Mouse (Mus musculus) MEL (cell line): ENCODE results near the gene Endov. TPM values are rescaled to one million over a fixed set of nuclear protein-coding genes. Genes with fewer than 3 reads are reported as not detected.

Source experiments
- DNase-seq: peaks from one replicate; pipeline ENCODE4 v3.0.0; 2011; ENCODE audit warnings: low read depth, low spot score
- H3K27ac ChIP-seq: 2 replicates; pipeline ENCODE4 v1.5.1; 2012; ENCODE audit warnings: low read depth, mild to moderate bottlenecking, control low read depth, low read length, moderate library complexity; ENCODE audit not compliant: control insufficient read depth
- H3K27me3 ChIP-seq, 2 experiments: fragments of 150-350 bp in 1 of 2; sonication (generic) in 1 of 2; 2 replicates each; pipeline ENCODE4 v1.6.1; 2012; ENCODE audit warnings: low read length in 2 of 2, mild to moderate bottlenecking in 2 of 2, improper control_type of control experiment in 1 of 2, moderate library complexity in 1 of 2; ENCODE audit not compliant: insufficient read depth in 2 of 2, control insufficient read depth in 1 of 2
- H3K36me3 ChIP-seq, 2 experiments: 2 replicates each; pipeline ENCODE4 v1.6.1; 2012 to 2014; ENCODE audit warnings: low read length in 2 of 2, improper control_type of control experiment in 1 of 2, inconsistent platforms in 1 of 2, mild to moderate bottlenecking in 1 of 2; ENCODE audit not compliant: insufficient read depth in 2 of 2, control insufficient read depth in 1 of 2
- H3K4me1 ChIP-seq, 2 experiments: fragments of 150-350 bp in 1 of 2; sonication (generic) in 1 of 2; 2 replicates each; pipeline ENCODE4 v1.6.1; 2012; ENCODE audit warnings: low read length in 2 of 2, improper control_type of control experiment in 1 of 2, mild to moderate bottlenecking in 1 of 2; ENCODE audit not compliant: insufficient read depth in 2 of 2, control insufficient read depth in 1 of 2
- H3K4me3 ChIP-seq, 2 experiments: fragments of 150-350 bp in 1 of 2; sonication (generic) in 1 of 2; 2 replicates each; pipeline ENCODE4 v1.5.1; 2012; ENCODE audit warnings: low read depth in 2 of 2, low read length in 2 of 2, mild to moderate bottlenecking in 2 of 2, moderate library complexity in 2 of 2, control low read depth in 1 of 2, improper control_type of control experiment in 1 of 2; ENCODE audit not compliant: control insufficient read depth in 1 of 2, insufficient read depth in 1 of 2
- H3K79me2 ChIP-seq: 2 replicates; pipeline ENCODE4 v1.6.1; 2012; ENCODE audit warnings: mild to moderate bottlenecking, low read length, moderate library complexity; ENCODE audit not compliant: control insufficient read depth, poor library complexity, insufficient read depth
- H3K9ac ChIP-seq: 2 replicates; pipeline ENCODE4 v1.6.1; 2012; ENCODE audit warnings: low read depth, mild to moderate bottlenecking, control low read depth, low read length, moderate library complexity; ENCODE audit not compliant: control insufficient read depth, poor library complexity, severe bottlenecking
- H3K9me3 ChIP-seq: fragments of 150-350 bp; sonication (generic); replicated peaks from 2 replicates; pipeline ENCODE4 v1.6.1; 2012; ENCODE audit warnings: mild to moderate bottlenecking, low read length, improper control_type of control experiment, moderate library complexity; ENCODE audit not compliant: insufficient read depth
- CHD2 ChIP-seq: IDR thresholded peaks from 2 replicates; pipeline ENCODE4 v1.6.1; 2011; ENCODE audit warnings: low read length, improper control_type of control experiment
- CTCF ChIP-seq, 3 experiments: IDR thresholded peaks in 2 of 3; conservative IDR thresholded peaks in 1 of 3; 2 replicates each; pipeline ENCODE4 v1.5.1; 2011 to 2012; ENCODE audit warnings: low read length in 3 of 3, low read depth in 2 of 3, mild to moderate bottlenecking in 2 of 3, improper control_type of control experiment in 1 of 3, inconsistent platforms in 1 of 3, mixed read lengths in 1 of 3, moderate library complexity in 1 of 3; ENCODE audit not compliant: control insufficient read depth in 1 of 3, insufficient read depth in 1 of 3, poor library complexity in 1 of 3, severe bottlenecking in 1 of 3
- E2F4 ChIP-seq: IDR thresholded peaks from 2 replicates; pipeline ENCODE4 v1.6.1; 2011; ENCODE audit warnings: low read depth, low read length, improper control_type of control experiment, borderline replicate concordance
- ELF1 ChIP-seq: IDR thresholded peaks from 2 replicates; pipeline ENCODE4 v1.6.1; 2014; ENCODE audit warnings: low read depth, mild to moderate bottlenecking, inconsistent platforms, low read length, improper control_type of control experiment, moderate library complexity
- JUND ChIP-seq: IDR thresholded peaks from 2 replicates; pipeline ENCODE4 v1.6.1; 2011; ENCODE audit warnings: low read depth, mild to moderate bottlenecking, improper control_type of control experiment, low read length
- KAT2A ChIP-seq: conservative IDR thresholded peaks from 2 replicates; pipeline ENCODE4 v1.6.1; 2012; ENCODE audit warnings: low read depth, low read length, improper control_type of control experiment, inconsistent platforms
- MAFK ChIP-seq: IDR thresholded peaks from 2 replicates; pipeline ENCODE4 v1.6.1; 2011; ENCODE audit warnings: low read depth, mild to moderate bottlenecking, low read length, improper control_type of control experiment, borderline replicate concordance
- MAX ChIP-seq: IDR thresholded peaks from 2 replicates; pipeline ENCODE4 v1.6.1; 2011; ENCODE audit warnings: low read length, improper control_type of control experiment
- MEF2A ChIP-seq: IDR thresholded peaks from 2 replicates; pipeline ENCODE4 v1.6.1; 2014; ENCODE audit warnings: low read depth, mild to moderate bottlenecking, inconsistent platforms, low read length, improper control_type of control experiment; ENCODE audit not compliant: poor library complexity, insufficient replicate concordance, severe bottlenecking; ENCODE audit errors: extremely low read depth
- MXI1 ChIP-seq: IDR thresholded peaks from 2 replicates; pipeline ENCODE4 v1.6.1; 2011; ENCODE audit warnings: mild to moderate bottlenecking, low read depth, low read length, improper control_type of control experiment
- MYB ChIP-seq: IDR thresholded peaks from 2 replicates; pipeline ENCODE4 v1.6.1; 2011; ENCODE audit warnings: mild to moderate bottlenecking, low read depth, low read length, improper control_type of control experiment
- MYC ChIP-seq: IDR thresholded peaks from 2 replicates; pipeline ENCODE4 v1.6.1; 2011; ENCODE audit warnings: low read depth, mild to moderate bottlenecking, low read length, improper control_type of control experiment, moderate library complexity
- NELFE ChIP-seq: IDR thresholded peaks from 2 replicates; pipeline ENCODE4 v1.6.1; 2011; ENCODE audit warnings: low read depth, low read length, improper control_type of control experiment
- NRF1 ChIP-seq: IDR thresholded peaks from 2 replicates; pipeline ENCODE4 v1.6.1; 2014; ENCODE audit warnings: low read depth, mild to moderate bottlenecking, inconsistent platforms, low read length, improper control_type of control experiment, moderate library complexity; ENCODE audit not compliant: poor library complexity, insufficient read depth, severe bottlenecking
- POLR2A ChIP-seq, 2 experiments: IDR thresholded peaks; 2 replicates each; pipeline ENCODE4 v1.6.1; 2011 to 2012; ENCODE audit warnings: low read length in 2 of 2, mild to moderate bottlenecking in 2 of 2, control low read depth in 1 of 2, improper control_type of control experiment in 1 of 2, low read depth in 1 of 2, moderate library complexity in 1 of 2; ENCODE audit not compliant: control insufficient read depth in 1 of 2, insufficient read depth in 1 of 2, poor library complexity in 1 of 2
- SIN3A ChIP-seq: IDR thresholded peaks from 2 replicates; pipeline ENCODE4 v1.6.1; 2012; ENCODE audit warnings: low read length, improper control_type of control experiment, inconsistent platforms
- SMC3 ChIP-seq: IDR thresholded peaks from 2 replicates; pipeline ENCODE4 v1.6.1; 2011; ENCODE audit warnings: low read depth, low read length, improper control_type of control experiment
- TBP ChIP-seq: IDR thresholded peaks from 2 replicates; pipeline ENCODE4 v1.8.0; 2011; ENCODE audit warnings: low read depth, low read length, improper control_type of control experiment
- UBTF ChIP-seq: IDR thresholded peaks from 2 replicates; pipeline ENCODE4 v1.6.1; 2012; ENCODE audit warnings: low read depth, mild to moderate bottlenecking, inconsistent platforms, low read length, improper control_type of control experiment, moderate library complexity, borderline replicate concordance; ENCODE audit not compliant: insufficient read depth
- USF1 ChIP-seq: IDR thresholded peaks from 2 replicates; pipeline ENCODE4 v1.6.1; 2014; ENCODE audit warnings: low read depth, mild to moderate bottlenecking, inconsistent platforms, low read length, improper control_type of control experiment, moderate library complexity
- USF2 ChIP-seq, 2 experiments: IDR thresholded peaks; 2 replicates each; pipeline ENCODE4 v1.6.1; 2011 to 2012; ENCODE audit warnings: improper control_type of control experiment in 2 of 2, low read length in 2 of 2, borderline replicate concordance in 1 of 2, inconsistent platforms in 1 of 2, low read depth in 1 of 2, mild to moderate bottlenecking in 1 of 2; ENCODE audit not compliant: insufficient read depth in 1 of 2
- ZKSCAN1 ChIP-seq: IDR thresholded peaks from 2 replicates; pipeline ENCODE4 v1.6.1; 2012; ENCODE audit warnings: low read depth, mild to moderate bottlenecking, inconsistent platforms, low read length, improper control_type of control experiment, moderate library complexity
- ZMIZ1 ChIP-seq: IDR thresholded peaks from 2 replicates; pipeline ENCODE4 v1.6.1; 2012; ENCODE audit warnings: low read depth, mild to moderate bottlenecking, inconsistent platforms, low read length, improper control_type of control experiment, moderate library complexity
- polyA plus RNA-seq, 2 experiments: library from polyadenylated mRNA; stranded (reverse) in 1 of 2; unstranded in 1 of 2; fragments of >175 nt in 1 of 2; fragments of >200 nt in 1 of 2; gene quantifications; 2 replicates each; pipeline versions ENCODE4 v1.2.1 to v1.2.4; 2012; ENCODE audit warnings: low replicate concordance in 2 of 2, low read depth in 1 of 2; ENCODE audit not compliant: insufficient read length in 2 of 2, insufficient read depth in 1 of 2, missing spikeins in 1 of 2
- total RNA-seq: library from RNA; depleted of rRNA; stranded (reverse); fragments of 300-350 nt; gene quantifications from 2 replicates; pipeline ENCODE4 v1.2.3, GENCODE M21; 2012

Endov gene
- total and polyA plus RNA-seq, 3 experiments, result 16.8 to 19.5 TPM; not detected in 1

DNA sequence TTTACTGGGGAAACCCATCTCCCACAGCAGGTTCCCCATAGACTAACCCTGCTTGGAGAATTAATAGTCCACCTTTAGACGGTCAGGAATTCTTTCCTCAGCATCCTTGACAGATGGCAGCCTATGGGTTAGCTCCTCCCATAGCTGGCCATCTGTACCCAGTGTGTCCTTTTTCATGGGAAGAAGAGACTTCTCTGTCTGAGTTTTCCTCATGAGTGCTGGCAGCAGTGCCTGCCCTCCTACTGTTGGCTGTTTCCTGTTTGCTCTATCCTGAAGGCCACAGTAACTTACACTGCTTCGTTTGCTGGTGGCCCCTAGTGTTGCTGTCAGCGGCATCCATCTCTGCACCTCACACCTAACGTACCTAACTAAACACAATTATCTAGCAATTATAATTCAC, 6.3 kb downstream of the Endov start:
- TF ChIP-seq TBP (no peak), CHD2 (no peak), MAX (no peak), SIN3A (no peak), KAT2A (no peak), MEF2A (no peak), SMC3 (no peak), MYB (no peak), USF1 (no peak), NRF1 (no peak), ZMIZ1 (no peak), CTCF (IDR thresholded peaks at IDR 0.05 in 2 of 3, conservative IDR thresholded peaks at IDR 0.05 in 1 of 3; ENCODE audit: control insufficient read depth in 1 of 3, insufficient read depth in 1 of 3, low read depth in 2 of 3, low read length in 3 of 3, poor library complexity in 1 of 3, severe bottlenecking in 1 of 3) (no peak), MXI1 (no peak), ELF1 (no peak), POLR2A (IDR thresholded peaks at IDR 0.05; ENCODE audit: control insufficient read depth in 1 of 2, insufficient read depth in 1 of 2, low read depth in 1 of 2, low read length in 2 of 2, poor library complexity in 1 of 2) (no peak)
- Histone ChIP-seq H3K9me3 (no peaks in the 10 kb centered on the region), H3K27ac (no peak overlapping the region), H3K4me3 (no peak overlapping the region), H3K27me3 (no peaks in the 10 kb centered on the region), H3K36me3 (no peaks in the 10 kb centered on the region), H3K4me1 (no peaks in the 10 kb centered on the region), H3K79me2 (no peaks in the 10 kb centered on the region; the same call in 1 of the 2 replicates), H3K9ac (no peak overlapping the region)
- no peak for DNase-seq

DNA sequence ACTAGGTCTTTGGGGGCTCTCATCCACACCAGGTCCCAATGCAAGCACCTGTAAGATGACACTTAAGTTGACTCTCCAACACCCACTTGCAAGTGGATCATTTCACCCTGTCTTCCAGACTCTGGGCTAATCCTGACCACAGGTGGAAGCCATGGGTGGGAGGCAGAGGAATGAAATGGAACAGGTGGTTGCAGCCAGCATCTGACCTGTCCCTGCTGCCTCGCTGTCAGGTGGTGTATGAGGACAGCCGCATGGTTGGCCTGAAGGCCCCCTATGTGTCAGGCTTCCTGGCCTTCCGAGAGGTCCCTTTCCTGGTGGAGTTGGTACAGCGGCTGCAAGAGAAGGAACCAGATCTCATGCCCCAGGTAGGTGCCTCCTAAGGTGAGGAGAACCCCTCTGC, 8.2 kb downstream of the Endov start:
- no peaks in the 10 kb centered on the region for H3K36me3 ChIP-seq
- H3K79me2 ChIP-seq, result no peaks in the 10 kb centered on the region; the same call in 1 of the 2 replicates
- no peak for TF ChIP-seq USF2 (IDR thresholded peaks at IDR 0.05; ENCODE audit: borderline replicate concordance in 1 of 2, insufficient read depth in 1 of 2, low read depth in 1 of 2, low read length in 2 of 2)
- no peak for TF ChIP-seq MYC
- TF ChIP-seq MAFK, result no peak
- TF ChIP-seq ZMIZ1, result no peak
- TF ChIP-seq UBTF, result no peak
- no peak for TF ChIP-seq POLR2A (IDR thresholded peaks at IDR 0.05; ENCODE audit: control insufficient read depth in 1 of 2, insufficient read depth in 1 of 2, low read depth in 1 of 2, low read length in 2 of 2, poor library complexity in 1 of 2)
- TF ChIP-seq ZKSCAN1, result no peak
- TF ChIP-seq NELFE, result no peak
- no peak for TF ChIP-seq CHD2
- no peak for TF ChIP-seq MEF2A
- TF ChIP-seq ELF1, result no peak
- no peak for TF ChIP-seq MXI1
- TF ChIP-seq JUND, result no peak
- no peak for TF ChIP-seq E2F4
- no peak for TF ChIP-seq MAX
- TF ChIP-seq, all 39 proteins: peak for 0
- no peak for DNase-seq
- Histone ChIP-seq H3K9me3 (no peaks in the 10 kb centered on the region), H3K4me3 (no peak overlapping the region), H3K4me1 (no peaks in the 10 kb centered on the region), H3K9ac (no peak overlapping the region), H3K27me3 (no peaks in the 10 kb centered on the region), H3K27ac (no peak overlapping the region)
